23 mouse cellular contexts compared by ENCODE assay signal in genomic region chr13:112798953-112799305, GRCm38 (mm10). TPM values are rescaled to one million over a fixed set of nuclear protein-coding genes. Genes with fewer than 3 reads are reported as not detected.
A peak's percentile ranks its signal among the peaks of the same experiment; 100 is the strongest.
DNase-seq lines count a peak whose midpoint lies in the region; TF ChIP-seq lines count a peak whose summit lies in the region.
"Had no signal": no experiment of that assay in that cellular context is flagged by ENCODE, and none has a peak within 500 bp of the region (broad histone marks: within the 10 kb centered on the region; RNA-seq: fewer than 3 reads in every experiment).

No protein-coding gene starts in this region.

- H3K27ac ChIP-seq in ES-E14 (ENCODE audit: insufficient read depth, low read depth, low read length, poor library complexity, severe bottlenecking), result no peak overlapping the region
- H3K27ac ChIP-seq: embryonic facial prominence, embryonic 10.5 days; embryonic facial prominence, embryonic 13.5 days; forebrain, embryonic 10.5 days; forebrain, embryonic 13.5 days; hindbrain, embryonic 10.5 days; hindbrain, embryonic 14.5 days; hindbrain, postnatal 0 days had no signal

- no peaks in the 10 kb centered on the region for H3K36me3 ChIP-seq in ES-E14 (ENCODE audit: control insufficient read depth, insufficient read depth, low read length, poor library complexity, severe bottlenecking)
- H3K36me3 ChIP-seq: embryonic facial prominence, embryonic 10.5 days; embryonic facial prominence, embryonic 13.5 days; forebrain, embryonic 10.5 days; hindbrain, embryonic 10.5 days had no signal

- peaks cover 1 to 4% of the 10 kb centered on the region in 2 experiments; a peak in 1 of 4 replicates for H3K4me1 ChIP-seq in ES-E14 (ENCODE audit: control insufficient read depth in 2 of 2, insufficient read depth in 2 of 2, low read length in 2 of 2, poor library complexity in 1 of 2)

- in situ Hi-C loops in ES-E14 (cut with MboI; ENCODE audit: low sequenced_read_pairs in 2 of 2, unreplicated experiment in 2 of 2), result no loop called here

- H3K9me3 ChIP-seq in ES-E14 (ENCODE audit: control insufficient read depth, insufficient read depth, low read depth, low read length), result no peaks in the 10 kb centered on the region
- H3K9me3 ChIP-seq: embryonic facial prominence, embryonic 10.5 days; embryonic facial prominence, embryonic 13.5 days; forebrain, embryonic 10.5 days; forebrain, embryonic 13.5 days; hindbrain, embryonic 10.5 days had no signal

- 0 out of 4 replicates have a peak overlapping the region, but pooled peaks of 1 of the 2 experiments have one; percentile 32 for H3K4me3 ChIP-seq in ES-E14 (ENCODE audit: insufficient read depth in 1 of 2, low read depth in 1 of 2, low read length in 2 of 2, poor library complexity in 1 of 2, severe bottlenecking in 1 of 2)
- H3K4me3 ChIP-seq: embryonic facial prominence, embryonic 10.5 days; embryonic facial prominence, embryonic 13.5 days; erythroblast, embryonic 14.5 days; forebrain, embryonic 10.5 days; forebrain, embryonic 13.5 days; hindbrain, embryonic 10.5 days had no signal

- no peak overlapping the region for H3K9ac ChIP-seq in ES-E14 (ENCODE audit: insufficient read depth, low read depth, low read length, poor library complexity, severe bottlenecking)
- H3K9ac ChIP-seq: embryonic facial prominence, embryonic 13.5 days; forebrain, embryonic 13.5 days; hindbrain, embryonic 14.5 days had no signal

- peak; percentile 86 for DNase-seq in heart, adult 11 months
- no peak for DNase-seq in heart, postnatal 4 days
- DNase-seq in ES-E14 (ENCODE audit: low read depth, low spot score) (peak; percentile 12), ZHBTc4 (ENCODE audit: low read depth, low spot score) (peak; percentile 71)
- no peak for DNase-seq in kidney, adult 18-20 months
- no peak for DNase-seq in thymus, postnatal 0 days (ENCODE audit: low spot score)
- DNase-seq: adrenal gland, adult 2 months; adrenal gland, postnatal 14 days; cerebellum, adult 18-20 months; cerebellum, postnatal 36 days; embryo, embryonic 11 days; gastrocnemius, postnatal 10 days; gastrocnemius, postnatal 36 days; kidney, adult 2 months had no signal

TF ChIP-seq in ES-E14, 5 proteins besides CTCF, POLR2A, EP300 and RAD21:
- TF ChIP-seq CHD2 (IDR thresholded peaks at IDR 0.05; ENCODE audit: low read depth, low read length), result no peak
TF ChIP-seq in ES-E14: peak in this region for 0.

RNA-seq across cellular contexts. Expression of gene Plpp1, which starts 1.7 kb away (rescaled TPM):
- 10 to 100 TPM; 72.2 to 78.2 TPM for total RNA-seq in heart, postnatal 4 days (2021)
- 33.0 and 38.2 TPM in 2 replicates for total RNA-seq in ES-E14 (2012; rRNA removed)
- 18.1 and 19.9 TPM in 2 replicates for polyA plus RNA-seq in thymus, postnatal 0 days (2015; fragmentation: Nextera tagmentation; extraction: Ambion mirVana)
- total RNA-seq: granulocyte monocyte progenitor cell, adult 5-6 weeks had no signal

Comparison
In these comparisons a context has a peak if more than half of its experiments do, and no peak if none do; other contexts are left out.
1. DNase-seq: peak in heart, adult 11 months (single experiment), ES-E14 (single experiment) and ZHBTc4 (single experiment); none in heart, postnatal 4 days (single experiment), kidney, adult 18-20 months (single experiment) and thymus, postnatal 0 days (single experiment).